Mouse (Mus musculus) liver (tissue): ENCODE measurements around the gene Bag1.
A peak's percentile ranks its signal among the peaks of the same experiment; 100 is the strongest.
"Not testable (repeated sequence)": the region's sequence is repeated elsewhere in the genome, so short reads cannot be mapped to it uniquely, and the experiment has no call there.

ENCODE experiments used
- DNase-seq: peaks from one replicate; pipeline ENCODE4 v3.0.0-alpha.2; 2020; ENCODE audit warnings: mixed read lengths

The Bag1 gene

DNA sequence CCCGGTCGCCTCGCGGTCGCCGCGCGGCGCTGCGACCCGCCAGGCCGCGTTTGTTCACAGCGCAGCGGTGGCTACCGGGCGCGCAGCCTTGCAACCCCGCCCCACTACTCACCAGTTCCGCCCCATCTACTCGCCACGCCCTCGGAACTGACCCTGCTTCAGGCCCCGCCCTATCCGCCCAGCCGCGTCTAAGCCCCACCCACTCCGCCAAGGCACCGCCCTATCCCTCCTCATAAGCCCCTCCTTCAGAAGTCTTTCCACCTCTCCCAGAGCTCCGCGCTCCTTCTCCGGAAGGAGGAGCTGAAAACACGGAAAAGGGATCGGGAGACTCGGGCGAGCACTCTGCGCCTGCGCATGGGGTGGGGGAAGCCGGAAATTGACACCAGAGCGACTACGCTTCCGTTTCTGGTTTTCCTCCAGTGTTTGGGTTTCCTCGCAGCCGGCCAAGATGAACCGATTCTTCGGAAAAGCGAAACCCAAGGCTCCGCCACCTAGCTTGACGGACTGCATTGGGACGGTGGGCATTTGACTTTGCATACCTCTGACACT is at the start of gene Bag1, which contains the start of gene Chmp5:
Bag1 (minus strand) TSS at position 135 of the 549 bp plus-strand sequence.
Chmp5 (plus strand) TSS at position 248 of the 549 bp plus-strand sequence.
- DNase-seq, result peak; percentile 99

DNA sequence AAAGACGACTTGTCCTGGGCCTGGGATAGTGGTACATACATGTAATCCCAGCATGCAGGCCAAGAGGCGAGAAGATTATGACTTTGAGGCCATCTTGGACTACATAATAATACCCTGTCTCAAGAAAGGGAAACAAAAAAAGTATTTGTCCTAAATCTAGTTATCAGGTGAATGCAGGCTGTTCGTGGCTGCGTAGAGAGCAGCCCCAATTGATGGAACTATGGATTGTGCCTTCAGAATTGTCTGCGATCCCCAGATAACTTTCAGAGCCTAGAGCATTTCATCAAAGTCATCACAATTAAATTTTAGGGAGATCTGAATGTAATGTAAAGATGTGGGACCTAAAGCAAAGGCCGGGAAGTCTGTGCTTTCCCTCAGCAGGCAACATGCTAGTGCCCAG is 48.2 kb upstream of the Bag1 start:
- no peak for DNase-seq

DNA sequence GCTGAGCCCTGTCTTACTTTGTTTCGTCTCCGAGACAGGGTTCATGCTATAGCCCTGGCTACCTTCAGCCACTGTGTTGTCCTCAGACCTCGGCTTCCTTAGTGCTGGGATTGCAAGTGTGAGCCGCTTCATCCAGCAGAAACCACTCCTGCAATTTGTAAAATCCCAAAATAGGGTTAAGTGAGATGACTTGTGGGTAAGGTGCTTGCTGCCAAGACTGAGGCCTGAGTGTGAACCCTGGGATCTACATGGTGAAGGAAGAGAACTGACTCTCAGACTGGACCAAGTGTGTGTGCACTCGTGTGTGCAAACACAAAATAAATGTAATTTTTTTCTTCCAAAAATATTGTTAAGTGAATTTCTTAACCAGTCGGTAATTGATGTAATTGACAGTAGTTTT is 41.5 kb upstream of the Bag1 start:
- DNase-seq, result no peak

DNA sequence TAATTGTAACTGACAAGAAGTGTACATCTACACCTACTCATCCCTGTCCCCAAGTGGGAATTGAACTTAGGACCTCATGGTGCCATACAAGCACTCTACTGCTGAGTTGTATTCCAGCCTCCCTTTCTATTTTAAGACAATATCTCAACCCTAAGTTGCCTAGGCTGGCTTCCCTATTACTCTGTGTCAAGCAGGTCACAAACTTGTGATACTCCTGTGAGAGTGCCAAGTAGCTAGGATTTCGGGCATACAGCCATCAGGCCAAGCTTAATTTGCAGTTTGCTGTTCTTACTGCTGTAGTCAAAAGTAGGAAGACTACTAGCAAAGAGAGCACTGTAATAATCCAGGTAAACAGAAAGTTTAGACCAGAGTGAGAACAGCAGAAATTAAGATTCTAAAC is 35.6 kb upstream of the Bag1 start:
- no peak for DNase-seq

DNA sequence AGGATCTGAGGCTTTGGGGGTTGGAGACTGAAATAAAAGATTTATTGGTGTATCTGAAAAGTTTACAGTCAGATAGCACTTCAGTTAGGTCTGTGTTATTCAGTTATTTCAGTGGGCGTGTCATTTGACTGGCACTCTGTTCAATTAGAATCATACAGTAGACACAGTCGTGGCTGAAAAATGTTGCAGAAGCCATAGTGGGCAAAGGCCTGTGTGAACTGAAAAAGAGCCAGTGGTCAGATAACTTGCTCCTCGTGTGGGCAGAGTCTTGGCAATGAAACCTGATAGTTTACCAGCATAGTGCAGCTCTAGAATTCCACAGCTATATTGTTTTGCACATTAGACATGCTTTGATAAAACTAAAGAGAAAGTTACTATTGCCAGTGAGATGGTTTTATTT is 34.4 kb upstream of the Bag1 start:
- DNase-seq, result no peak

DNA sequence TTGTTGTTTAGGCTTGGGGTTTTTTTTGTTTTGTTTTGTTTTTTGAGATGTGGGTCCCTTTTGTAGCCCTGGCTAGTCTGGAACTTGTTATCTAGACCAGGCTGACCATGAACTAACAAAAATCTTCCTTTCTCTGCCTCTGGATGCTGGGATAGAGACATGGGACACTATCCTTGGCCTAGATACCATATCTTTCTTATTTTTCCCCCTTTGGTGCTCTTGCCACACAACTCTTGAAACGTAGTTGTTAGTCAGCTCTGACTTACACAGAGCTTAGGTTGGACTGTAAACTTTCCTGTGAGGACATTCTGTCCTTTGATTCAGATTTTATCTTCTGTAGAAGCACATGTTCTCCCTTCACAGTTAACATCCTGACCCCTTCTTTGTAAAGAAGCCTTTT is 31.3 kb upstream of the Bag1 start:
- DNase-seq, result no peak

DNA sequence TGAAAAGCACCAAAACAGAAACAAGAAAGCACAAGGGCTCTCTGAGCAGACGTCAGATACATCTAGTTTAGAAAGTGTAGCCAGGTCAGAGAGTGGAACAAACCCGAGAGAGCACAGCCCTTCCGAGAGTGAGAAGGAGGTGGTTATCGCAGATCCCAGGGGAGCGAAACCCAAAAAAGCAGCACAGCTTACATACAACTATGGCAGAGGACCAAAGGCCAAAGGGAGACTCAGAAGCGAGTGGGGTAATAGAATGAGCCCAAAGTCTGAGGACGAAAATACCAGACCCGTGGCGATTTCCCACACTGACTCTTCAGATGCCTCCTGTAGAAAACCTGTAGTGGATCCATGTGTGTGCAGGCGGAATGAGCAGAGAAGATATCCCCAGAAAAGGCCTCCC is 28.6 kb upstream of the Bag1 start:
- no peak for DNase-seq

DNA sequence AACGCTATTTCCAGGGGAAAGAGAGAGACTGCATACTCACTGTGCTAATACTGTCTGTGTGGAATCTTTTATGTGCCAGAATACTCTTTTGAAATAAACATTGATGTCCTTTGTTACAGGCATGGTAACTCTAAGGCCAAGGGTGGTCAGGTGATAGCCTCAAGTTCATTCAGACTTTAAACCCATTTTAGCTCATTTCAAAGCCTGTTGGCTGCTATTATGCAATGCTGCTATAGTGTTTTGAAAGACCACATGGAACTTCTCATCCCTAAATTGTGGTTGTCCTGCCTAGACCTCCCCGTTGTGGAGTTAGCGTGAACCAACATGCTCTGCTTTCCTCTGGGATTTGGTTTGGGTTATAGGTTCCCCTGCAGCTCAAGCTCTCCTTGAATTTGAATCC is 27.6 kb upstream of the Bag1 start:
- no peak for DNase-seq

DNA sequence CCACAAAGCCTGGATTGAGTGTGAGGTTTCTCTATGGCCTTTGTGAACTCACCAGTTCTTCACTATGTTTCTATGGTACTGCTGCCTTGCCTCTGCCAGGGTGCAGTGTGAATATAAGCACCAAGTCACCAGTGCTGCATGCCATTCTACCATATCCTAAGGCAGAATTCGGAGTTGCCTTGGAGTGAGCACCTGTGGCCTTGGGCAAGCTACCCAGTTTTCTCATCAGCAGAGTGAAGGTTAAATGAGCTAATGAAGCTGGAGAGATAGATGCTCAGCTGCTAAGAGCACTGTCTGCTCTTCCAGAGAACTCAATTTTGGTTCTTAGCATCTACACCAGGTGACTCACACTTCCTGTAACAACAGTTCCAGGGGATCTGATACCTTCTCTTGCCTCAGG is 25.9 kb upstream of the Bag1 start:
- DNase-seq, result no peak

DNA sequence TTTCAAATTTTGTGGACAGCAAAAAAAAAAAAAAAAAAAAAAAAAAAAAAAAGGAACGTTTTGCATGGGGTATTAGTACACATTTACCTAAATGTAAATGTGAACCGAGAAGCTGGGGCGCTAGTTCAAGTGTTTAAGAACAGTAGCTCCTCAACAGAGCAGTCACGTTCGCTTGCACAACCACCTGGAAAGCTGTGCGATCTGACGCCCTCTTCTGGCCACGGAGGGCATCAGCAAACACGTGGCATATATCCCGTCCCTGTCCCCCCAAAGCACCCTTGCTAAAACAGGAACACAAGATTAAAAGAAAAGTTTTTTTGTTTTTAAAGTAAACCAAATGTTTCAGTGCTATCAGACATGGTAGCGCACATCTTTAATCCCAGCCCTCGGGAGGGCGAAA is 23.6 kb upstream of the Bag1 start:
- DNase-seq, result peak; percentile 76

DNA sequence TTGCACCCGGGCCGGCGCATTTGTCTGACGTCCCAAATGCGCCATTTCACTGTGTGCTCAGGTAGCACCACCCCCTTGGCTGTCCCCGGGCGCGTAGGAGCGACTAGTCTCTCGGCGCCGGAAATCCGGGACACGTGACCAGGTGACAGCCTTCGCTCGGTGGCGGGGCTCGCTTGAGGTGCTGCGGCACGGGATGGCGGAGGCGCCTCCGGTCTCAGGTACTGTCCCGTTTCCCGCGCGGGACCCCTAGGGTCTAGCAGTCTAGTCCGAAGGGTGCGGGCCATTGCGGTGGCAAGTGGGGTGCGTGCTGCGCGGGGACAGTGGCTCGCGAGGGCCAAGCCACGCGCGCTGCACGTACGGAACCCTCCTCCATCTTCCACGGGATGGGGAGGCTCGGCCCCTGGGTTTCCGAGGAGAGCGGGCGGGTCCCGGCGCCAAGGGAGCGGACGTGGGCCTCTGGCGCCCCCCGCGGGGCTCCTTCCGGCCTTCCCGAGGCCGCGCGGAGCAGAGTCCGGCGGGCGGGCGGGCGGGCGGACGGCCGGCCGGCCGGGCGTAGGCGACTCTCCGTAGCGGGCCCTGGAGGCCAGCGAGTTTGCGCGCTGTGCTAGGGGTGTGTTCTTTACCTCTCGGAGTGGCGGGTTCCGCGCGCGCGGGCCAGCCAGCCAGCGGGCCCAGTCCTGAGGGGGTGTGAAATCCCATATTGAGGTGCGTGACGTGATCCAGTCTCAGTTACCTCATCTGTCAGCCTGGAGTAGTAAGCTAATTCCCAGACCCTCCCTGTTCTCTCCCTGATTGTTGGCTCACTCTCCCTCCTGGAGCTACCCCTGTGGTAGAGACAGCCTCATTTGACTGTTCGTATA is 23.0 kb upstream of the Bag1 start, which contains the start of gene Nfx1:
Nfx1 (plus strand) TSS at position 65 of the 860 bp plus-strand sequence.
- DNase-seq, result peak; percentile 96

DNA sequence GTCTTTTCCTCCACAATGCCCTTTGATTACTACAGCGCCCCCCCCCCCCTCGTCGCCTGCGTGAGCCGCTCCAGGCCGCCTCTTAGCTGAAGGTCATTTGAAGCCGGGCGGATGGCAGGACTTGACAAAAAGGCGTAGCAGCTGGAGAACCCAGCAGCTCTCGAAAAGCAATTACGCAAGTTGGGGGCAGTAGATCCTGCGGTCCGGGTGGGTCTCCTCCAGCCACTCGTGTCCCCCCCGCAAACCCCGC is 22.4 kb upstream of the Bag1 start:
- no peak for DNase-seq

DNA sequence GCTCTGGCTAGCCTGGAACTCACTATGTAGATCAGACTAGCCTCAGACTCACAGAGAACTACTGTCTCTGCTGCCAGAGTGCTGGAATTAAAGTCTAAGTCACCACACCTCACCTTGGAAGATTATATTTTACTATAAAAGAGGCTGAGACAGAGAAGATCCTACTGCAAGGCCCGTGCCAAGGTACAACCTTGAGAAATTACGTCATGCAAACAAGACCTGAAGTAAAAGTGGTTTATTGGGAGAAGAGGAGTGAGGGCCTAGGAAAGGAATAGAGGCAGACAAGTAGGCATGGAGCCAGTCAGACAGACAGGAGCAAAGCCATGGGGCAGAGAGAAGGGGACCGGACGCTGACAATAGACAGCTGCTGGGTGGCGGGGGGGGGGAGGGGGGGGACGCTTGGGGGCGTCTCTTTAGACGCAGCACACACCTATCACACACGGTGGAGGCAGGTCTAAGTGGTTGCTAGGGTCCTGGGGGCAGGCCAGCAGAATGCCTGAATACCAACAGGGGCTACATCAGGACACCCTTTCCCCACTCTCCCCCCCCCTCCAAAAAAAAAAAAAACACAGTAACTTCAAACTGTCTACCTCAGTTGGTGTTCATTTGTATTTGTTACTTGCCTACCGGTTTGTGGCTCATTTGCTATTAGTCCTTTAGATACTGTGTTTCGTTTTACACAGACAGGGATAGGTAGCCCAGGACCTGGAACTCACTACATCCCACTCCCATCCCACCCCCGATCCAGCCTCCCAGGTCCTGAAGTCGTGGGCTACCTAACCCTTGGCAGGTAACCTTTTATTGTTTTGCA is 21.9 kb upstream of the Bag1 start:
- DNase-seq, result peak; percentile 14

DNA sequence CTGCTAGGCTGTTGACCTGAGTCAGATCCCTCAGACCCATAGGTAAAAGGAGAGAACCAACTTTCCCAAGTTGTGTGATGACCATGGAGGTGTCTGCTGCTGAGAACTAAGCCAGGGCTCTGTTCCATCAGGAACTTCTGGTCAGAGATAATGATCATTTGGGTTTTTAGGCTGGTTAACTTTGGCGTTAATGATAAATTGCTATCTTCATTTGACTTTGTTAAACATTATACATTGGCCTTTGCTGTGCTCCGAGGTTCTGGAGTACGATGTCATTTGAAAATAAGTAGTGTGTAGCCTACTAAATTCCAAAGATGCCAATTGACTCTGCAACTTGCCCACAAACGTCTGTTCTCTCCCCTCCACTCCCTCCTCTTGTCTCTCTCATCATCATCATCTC is 21.1 kb upstream of the Bag1 start:
- DNase-seq, result no peak

DNA sequence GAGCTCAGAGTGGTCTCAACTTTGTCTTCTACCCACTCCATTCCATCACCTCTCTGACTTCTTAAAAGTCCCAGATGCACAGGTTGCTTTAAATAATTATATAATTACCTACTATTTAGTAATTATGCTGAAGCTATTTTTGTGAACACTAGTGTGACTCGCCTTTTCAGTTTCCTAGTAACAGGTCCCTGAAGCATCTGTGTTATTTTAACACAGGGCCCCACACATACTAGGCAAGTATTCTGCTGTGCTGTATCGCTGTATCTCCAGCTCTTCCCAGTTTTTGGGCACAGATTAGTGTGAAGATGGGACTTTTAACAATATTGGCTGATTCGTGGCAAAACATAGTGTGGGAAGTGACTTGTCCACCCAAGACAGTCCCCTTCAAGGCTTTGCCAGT is 15.4 kb upstream of the Bag1 start:
- no peak for DNase-seq

DNA sequence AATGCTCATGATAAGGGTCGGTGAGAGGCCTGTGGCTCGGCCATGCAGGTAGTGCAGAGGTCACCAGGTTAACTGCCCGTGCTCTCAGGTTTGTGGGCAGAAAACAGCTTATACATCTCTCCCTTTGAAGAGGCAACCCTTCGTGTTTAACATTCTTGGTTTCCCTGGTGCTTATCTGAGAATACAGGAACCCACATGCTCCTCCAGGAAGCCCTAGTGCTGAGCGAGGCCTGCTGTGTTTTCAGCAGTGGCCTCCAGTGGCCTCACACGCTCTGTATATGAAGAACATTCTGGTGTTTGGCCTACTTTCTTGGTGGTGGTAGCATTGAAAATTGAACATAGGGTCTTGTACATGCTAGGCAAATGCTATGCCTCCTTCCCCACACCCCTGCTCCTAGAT is 7.8 kb upstream of the Bag1 start:
- DNase-seq, result peak; percentile 13

DNA sequence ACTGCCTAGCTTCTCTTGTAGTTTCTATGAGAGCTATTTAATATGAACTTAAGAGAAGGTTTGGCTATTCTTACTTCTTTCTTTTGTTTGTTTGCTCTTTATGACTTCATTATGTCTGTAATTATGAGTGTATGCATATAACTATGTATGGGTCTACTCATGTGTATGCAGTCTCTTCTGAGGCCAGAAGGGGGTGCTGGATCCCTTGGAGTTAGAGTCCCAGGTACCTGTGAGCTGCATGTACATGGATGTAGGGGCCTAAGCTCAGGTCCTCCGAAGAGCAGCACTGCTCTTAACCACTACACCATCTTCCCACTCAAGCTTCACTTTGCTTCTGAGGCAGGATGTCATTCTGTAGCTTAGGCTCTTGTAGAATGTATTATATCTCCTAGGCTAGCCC is 5.4 kb upstream of the Bag1 start:
- DNase-seq, result peak; percentile 58

DNA sequence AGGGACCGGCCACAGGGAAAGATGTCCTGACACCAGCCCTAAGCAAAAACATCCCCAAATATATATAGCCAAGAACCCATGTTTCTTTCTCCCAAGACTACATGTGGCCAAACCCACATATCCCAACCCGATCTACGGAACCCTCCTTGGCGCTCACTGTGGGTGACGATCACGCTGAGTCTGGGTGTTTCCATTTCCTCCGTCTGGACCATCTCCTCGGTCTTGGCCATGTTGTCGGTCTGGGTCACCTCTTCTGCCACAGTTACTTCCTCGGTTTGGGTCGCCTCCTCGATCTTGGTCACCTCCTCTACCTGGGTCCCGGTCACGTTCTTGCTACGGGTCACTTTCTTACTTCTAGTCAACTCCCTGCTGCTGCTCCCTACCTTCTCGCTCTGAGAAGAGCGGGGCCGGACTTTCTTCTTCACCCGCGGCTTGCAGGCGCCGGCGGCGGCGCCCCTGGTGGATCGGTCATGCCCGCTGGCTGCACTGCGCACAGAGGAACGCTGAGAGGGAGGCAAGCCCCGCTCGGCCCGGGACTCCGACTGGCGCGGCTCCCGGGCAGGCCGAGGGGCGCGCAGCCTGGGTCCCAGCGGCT is 432 bp downstream of the Bag1 start:
- DNase-seq, result peak; percentile 56

DNA sequence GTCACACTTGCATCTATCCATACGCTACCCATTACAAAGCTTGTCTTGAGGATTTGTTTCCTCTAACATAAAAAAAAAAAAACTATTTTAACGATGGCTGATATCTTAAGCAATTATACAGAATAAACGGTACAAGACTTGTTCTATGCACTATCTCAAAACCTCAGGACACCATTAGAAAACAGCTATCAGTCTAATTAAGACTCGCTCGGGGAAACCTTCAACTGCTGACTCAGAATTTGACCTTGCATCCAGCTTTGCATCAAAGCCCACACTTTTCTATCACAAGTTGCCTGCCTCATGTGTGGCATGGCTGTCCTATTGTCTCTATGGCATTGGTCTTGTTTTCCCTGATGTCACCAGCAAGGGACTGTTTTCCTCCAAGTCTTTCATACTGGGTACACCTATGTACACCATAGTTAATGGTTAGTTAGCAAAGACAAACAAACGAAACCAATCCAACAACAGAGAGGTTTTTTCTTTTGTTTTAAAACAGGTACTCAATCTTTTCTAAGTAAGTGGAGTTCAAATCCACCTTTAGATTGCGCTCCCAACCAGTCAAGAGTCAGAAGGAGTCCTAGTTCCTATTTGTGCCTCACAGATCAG is 1.5 kb downstream of the Bag1 start:
- DNase-seq, result no peak

DNA sequence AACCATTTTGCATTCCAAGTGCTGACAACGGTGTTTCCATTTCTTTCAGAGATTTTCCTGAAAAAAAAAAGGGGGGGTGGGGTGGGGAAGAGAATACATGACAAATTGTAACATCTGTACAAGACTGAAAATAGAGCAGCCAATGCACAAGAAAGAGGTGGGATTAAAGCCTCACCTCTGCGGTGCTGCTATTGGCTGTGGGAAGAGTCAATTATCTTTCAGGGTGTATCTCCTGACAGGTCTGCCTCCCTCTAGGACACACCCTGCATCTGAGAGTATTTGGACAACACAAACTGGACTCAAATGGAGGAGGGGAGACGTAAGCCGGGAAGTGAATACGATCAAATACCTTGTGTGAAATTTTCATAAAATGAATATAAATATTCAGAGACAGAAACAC is 4.4 kb downstream of the Bag1 start:
- DNase-seq, result peak; percentile 45

DNA sequence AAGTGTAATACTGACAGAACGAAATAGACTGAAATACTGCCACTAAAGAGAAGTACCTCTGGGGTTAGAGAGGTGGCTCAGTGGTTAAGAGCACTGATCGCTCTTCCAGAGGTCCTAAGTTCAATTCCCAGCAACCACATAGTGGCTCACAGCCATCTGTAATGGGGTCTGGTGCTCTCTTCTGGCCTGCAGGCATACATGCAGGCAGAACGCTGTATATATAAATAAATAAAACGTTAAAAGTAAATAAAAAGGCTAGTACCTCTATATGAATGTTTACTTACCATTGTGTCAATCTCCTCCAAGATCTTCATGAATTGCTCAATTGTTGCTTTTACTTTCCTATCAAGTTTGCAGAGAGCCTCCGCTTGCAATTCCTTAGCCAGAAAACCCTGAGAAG is 9.3 kb downstream of the Bag1 start:
- no peak for DNase-seq

DNA sequence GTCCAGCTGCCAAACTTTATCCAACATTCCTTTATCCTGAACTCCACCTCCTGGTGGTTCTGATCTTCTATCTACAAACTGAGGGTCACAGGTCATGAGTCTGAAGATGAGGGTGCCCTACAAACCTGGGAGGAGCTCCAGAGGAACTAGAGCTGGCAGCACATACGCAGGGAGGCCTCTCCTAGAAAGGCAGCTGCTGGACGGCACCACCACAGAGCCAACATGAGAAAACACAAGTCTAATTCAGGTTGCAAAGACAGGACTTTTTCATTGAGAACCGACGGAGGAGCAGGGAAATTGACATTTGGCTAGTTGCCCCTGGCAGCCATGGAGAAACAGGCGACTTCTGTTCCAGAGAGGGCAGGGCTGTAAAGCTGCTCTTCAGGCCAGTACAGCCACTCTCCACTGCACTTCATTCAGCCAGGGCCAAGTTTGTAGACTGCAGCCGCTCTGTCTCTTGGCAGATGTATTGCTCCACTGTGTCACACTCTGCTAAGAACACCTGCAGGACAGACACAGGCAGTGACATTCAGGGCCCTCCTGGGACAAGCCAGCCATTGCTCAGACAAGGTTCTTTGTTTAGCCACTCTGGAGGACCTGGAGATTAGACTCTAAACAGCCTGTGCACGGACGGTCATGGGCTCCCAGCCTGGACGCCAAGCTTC is 11.8 kb downstream of the Bag1 start:
- DNase-seq, result no peak

DNA sequence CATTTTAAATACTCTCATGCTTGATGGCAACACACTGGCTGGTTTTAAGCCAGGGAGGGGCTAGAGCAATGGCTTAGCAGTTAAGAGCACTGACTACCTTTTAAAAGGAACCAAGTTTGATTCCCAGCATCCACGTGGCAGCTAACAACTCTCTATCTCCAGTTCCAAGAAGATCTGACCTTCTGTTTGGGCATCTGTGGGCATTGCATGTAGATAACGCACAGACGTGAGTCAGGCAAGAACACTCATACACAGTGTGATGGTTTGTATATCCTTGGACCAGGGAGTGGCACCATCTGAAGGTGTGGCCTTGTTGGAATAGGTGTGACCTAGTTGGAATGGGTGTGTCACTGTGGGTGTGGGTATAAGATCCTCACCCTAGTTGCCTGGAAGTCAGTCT is 13.7 kb downstream of the Bag1 start:
- DNase-seq, result not testable (repeated sequence)
